Mouse (Mus musculus) hindbrain, postnatal 0 days (tissue): ENCODE results near the gene Ccl6. TPM values are rescaled to one million over a fixed set of nuclear protein-coding genes. Genes with fewer than 3 reads are reported as not detected.

Experiments used
- ATAC-seq: fragments of 200-750 bp; cut with Nextera tagmentation; 2 replicates; pipeline ENCODE4 v1.8.0; 2017; ENCODE audit warnings: mild to moderate bottlenecking, moderate TSS enrichment, moderate library complexity
- DNase-seq: peaks from one replicate; pipeline ENCODE4 v3.0.0-alpha.2; 2015; ENCODE audit warnings: low spot score
- H3K27ac ChIP-seq: fragments of 300-500 bp; sonication (generic); 2 replicates; pipeline ENCODE4 v1.5.1; 2014; ENCODE audit warnings: mild to moderate bottlenecking
- H3K27me3 ChIP-seq: fragments of 300-500 bp; sonication (generic); 2 replicates; pipeline ENCODE4 v1.6.1; 2014; ENCODE audit warnings: low read length, mixed read lengths; ENCODE audit not compliant: insufficient read depth
- H3K36me3 ChIP-seq: fragments of 300-500 bp; sonication (generic); 2 replicates; pipeline ENCODE4 v1.6.1; 2014; ENCODE audit warnings: low read length, mixed read lengths; ENCODE audit not compliant: insufficient read depth
- H3K4me1 ChIP-seq: fragments of 300-500 bp; sonication (generic); 2 replicates; pipeline ENCODE4 v1.6.1; 2014; ENCODE audit warnings: antibody characterized with exemption, low read length, mixed read lengths; ENCODE audit not compliant: insufficient read depth
- H3K4me2 ChIP-seq: fragments of 300-500 bp; sonication (generic); 2 replicates; pipeline ENCODE4 v1.6.1; 2014; ENCODE audit warnings: low read depth, mild to moderate bottlenecking, low read length, moderate library complexity, mixed read lengths
- H3K4me3 ChIP-seq: fragments of 300-500 bp; sonication (generic); 2 replicates; pipeline ENCODE4 v1.5.1; 2014; ENCODE audit warnings: low read length
- H3K9ac ChIP-seq: fragments of 300-500 bp; sonication (generic); replicated peaks from 2 replicates; pipeline ENCODE4 v1.6.1; 2014; ENCODE audit warnings: mild to moderate bottlenecking, low read length, moderate library complexity, mixed read lengths
- H3K9me3 ChIP-seq: fragments of 300-500 bp; sonication (generic); 2 replicates; pipeline ENCODE4 v1.6.1; 2016; ENCODE audit warnings: low read length, mixed read lengths
- CTCF ChIP-seq: IDR thresholded peaks from 2 replicates; pipeline ENCODE4 v1.5.1; 2016; ENCODE audit warnings: antibody characterized with exemption, control low read depth, low read depth
- WGBS: fragments of 180-500 bp; shearing (Covaris S2); extraction: QIAGEN DNeasy Blood & Tissue Kit; methylation state at CpG from one replicate; pipeline ENCODE4 v1.1.7; 2014; 5-methylcytosine and 5-hydroxymethylcytosine counted together
- polyA plus RNA-seq: library from polyadenylated mRNA; unstranded; fragments of >200 nt; fragmentation: Nextera tagmentation; extraction: Ambion mirVana; gene quantifications from 2 replicates; pipeline ENCODE4 v1.2.1, GENCODE M21; 2015
- total RNA-seq: library from RNA; depleted of rRNA; stranded (reverse); fragments of >200 nt; gene quantifications from 2 replicates; pipeline ENCODE4 v1.2.3, GENCODE M21; 2014

The Ccl6 gene
- total and polyA plus RNA-seq, 2 experiments from 2014 or later: 3.7 TPM; not detected in 1

- Histone ChIP-seq H3K9me3 (no peaks in the 10 kb centered on the region), H3K27ac (no peak overlapping the region), H3K4me2 (no peak overlapping the region), H3K4me3 (no peak overlapping the region), H3K27me3 (no peaks in the 10 kb centered on the region), H3K4me1 (no peaks in the 10 kb centered on the region), H3K9ac (no peak overlapping the region), H3K36me3 (no peaks in the 10 kb centered on the region)
- WGBS: 80% methylated on average over 2 of the region's 2 CpGs
- ATAC-seq (no peak), DNase-seq (no peak)
- no peak for TF ChIP-seq CTCF
Measured at GRCm38 (mm10) chr11:83600576-83600975, 7.7 kb upstream of the Ccl6 start.

- DNase-seq: no peak
Measured at GRCm38 (mm10) chr11:83598991-83599390, 6.1 kb upstream of the Ccl6 start.

GRCm38 (mm10) chr11:83598207-83598837 lies 5.4 kb upstream of the Ccl6 start:
- H3K27me3 ChIP-seq: no peaks in the 10 kb centered on the region
- no peak for DNase-seq
- no peaks in the 10 kb centered on the region for H3K36me3 ChIP-seq
- no peak overlapping the region for H3K27ac ChIP-seq
- no peak for TF ChIP-seq CTCF
- no peak overlapping the region for H3K4me3 ChIP-seq
- no peak overlapping the region for H3K9ac ChIP-seq
- H3K9me3 ChIP-seq: no peaks in the 10 kb centered on the region
- no peak overlapping the region for H3K4me2 ChIP-seq
- H3K4me1 ChIP-seq: no peaks in the 10 kb centered on the region
- no peak for ATAC-seq
- 88% methylated on average over 3 of the region's 3 CpGs for WGBS

More at GRCm38 (mm10) chr11:83598991-83599390, 6.1 kb upstream of the Ccl6 start:
- H3K27ac ChIP-seq: no peak overlapping the region
- no peaks in the 10 kb centered on the region for H3K4me1 ChIP-seq
- no peak overlapping the region for H3K9ac ChIP-seq
- TF ChIP-seq CTCF: no peak
- no peaks in the 10 kb centered on the region for H3K27me3 ChIP-seq
- WGBS: 85% methylated on average over 3 of the region's 3 CpGs
- no peak for ATAC-seq
- H3K36me3 ChIP-seq: no peaks in the 10 kb centered on the region
- H3K4me3 ChIP-seq: no peak overlapping the region
- no peaks in the 10 kb centered on the region for H3K9me3 ChIP-seq
- H3K4me2 ChIP-seq: no peak overlapping the region

GRCm38 (mm10) chr11:83597796-83598195 lies 4.9 kb upstream of the Ccl6 start:
- Histone ChIP-seq H3K9me3 (no peaks in the 10 kb centered on the region), H3K4me2 (no peak overlapping the region), H3K27ac (no peak overlapping the region), H3K9ac (no peak overlapping the region), H3K4me3 (no peak overlapping the region), H3K4me1 (no peaks in the 10 kb centered on the region), H3K27me3 (no peaks in the 10 kb centered on the region), H3K36me3 (no peaks in the 10 kb centered on the region)
- DNase-seq (no peak), ATAC-seq (no peak)
- no peak for TF ChIP-seq CTCF
- 95% methylated on average over 7 of the region's 7 CpGs for WGBS

- Histone ChIP-seq H3K4me3 (no peak overlapping the region), H3K36me3 (no peaks in the 10 kb centered on the region), H3K9me3 (no peaks in the 10 kb centered on the region), H3K27ac (no peak overlapping the region), H3K27me3 (no peaks in the 10 kb centered on the region), H3K4me2 (no peak overlapping the region), H3K4me1 (no peaks in the 10 kb centered on the region), H3K9ac (no peak overlapping the region)
- DNase-seq (no peak), ATAC-seq (no peak)
- 81% methylated on average over 7 of the region's 7 CpGs for WGBS
- no peak for TF ChIP-seq CTCF
Measured at GRCm38 (mm10) chr11:83595669-83596455, 3.0 kb upstream of the Ccl6 start.

GRCm38 (mm10) chr11:83593453-83593852 lies 566 bp upstream of the Ccl6 start:
- no peaks in the 10 kb centered on the region for H3K36me3 ChIP-seq
- no peak overlapping the region for H3K4me3 ChIP-seq
- DNase-seq (no peak), ATAC-seq (no peak)
- H3K27me3 ChIP-seq: no peaks in the 10 kb centered on the region
- H3K4me2 ChIP-seq: no peak overlapping the region
- no peak for TF ChIP-seq CTCF
- 93% methylated on average over 5 of the region's 5 CpGs for WGBS
- H3K9ac ChIP-seq: no peak overlapping the region
- no peaks in the 10 kb centered on the region for H3K9me3 ChIP-seq
- H3K4me1 ChIP-seq: no peaks in the 10 kb centered on the region
- no peak overlapping the region for H3K27ac ChIP-seq

- no peaks in the 10 kb centered on the region for H3K36me3 ChIP-seq
- no peak overlapping the region for H3K4me3 ChIP-seq
- ATAC-seq (no peak), DNase-seq (no peak)
- H3K27me3 ChIP-seq: no peaks in the 10 kb centered on the region
- no peak for TF ChIP-seq CTCF
- no peak overlapping the region for H3K4me2 ChIP-seq
- WGBS: 79% methylated on average over 2 of the region's 2 CpGs
- no peaks in the 10 kb centered on the region for H3K9me3 ChIP-seq
- H3K9ac ChIP-seq: no peak overlapping the region
- no peak overlapping the region for H3K27ac ChIP-seq
- no peaks in the 10 kb centered on the region for H3K4me1 ChIP-seq
Measured at GRCm38 (mm10) chr11:83584232-83584631, 8.7 kb downstream of the Ccl6 start.
